Mouse (Mus musculus): ENCODE measurements around the gene Supv3l1.
"Not testable (repeated sequence)": the region's sequence is repeated elsewhere in the genome, so short reads cannot be mapped to it uniquely, and the experiment has no call there.

GRCm38 (mm10) chr10:62452001-62452400 lies 2.5 kb upstream of the Supv3l1 start:
- TF ChIP-seq CTCF, EP300 (IDR thresholded peaks at IDR 0.05; ENCODE audit: low read depth): not testable (repeated sequence)

All from liver, postnatal 0 days (tissue).